Mouse (Mus musculus): ENCODE measurements around the gene Klf2. TPM values are rescaled to one million over a fixed set of nuclear protein-coding genes. Genes with fewer than 3 reads are reported as not detected.

The Klf2 gene
- polyA plus RNA-seq, 1 experiment from 2014 or later, result 6.0 TPM

DNA sequence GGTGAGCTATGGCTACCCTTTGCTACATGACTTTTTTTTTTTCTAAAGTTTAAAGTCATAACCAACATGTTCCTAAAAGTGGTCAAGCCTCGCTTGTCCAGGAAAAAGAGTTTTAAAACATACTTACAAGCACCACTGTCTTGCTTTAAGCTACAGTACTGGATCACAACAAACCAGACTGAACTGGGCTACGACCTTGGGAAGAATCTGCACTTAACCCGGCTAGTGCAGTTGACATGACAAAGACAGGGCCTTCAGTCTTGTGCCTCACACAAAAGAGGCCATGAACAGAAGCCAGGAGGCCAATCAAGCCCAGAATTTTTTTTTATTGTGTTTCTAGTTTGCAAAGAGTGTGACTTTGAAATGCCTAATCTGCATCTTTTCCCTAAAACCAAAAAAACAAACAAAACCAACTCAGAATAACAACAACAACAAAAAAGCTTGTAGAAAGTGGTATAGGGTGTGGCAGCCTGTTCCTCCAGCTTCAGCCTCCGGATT, 15.4 kb downstream of the Klf2 start:
- Histone ChIP-seq H3K4me3 (ENCODE audit: low read depth, low read length) (no peak overlapping the region), H3K4me1 (ENCODE audit: control insufficient read depth, insufficient read depth, low read length) (no peaks in the 10 kb centered on the region), H3K27ac (ENCODE audit: low read depth, low read length) (no peak overlapping the region), H3K9ac (ENCODE audit: low read length) (no peak overlapping the region), H3K27me3 (ENCODE audit: control insufficient read depth, insufficient read depth, low read length) (no peaks in the 10 kb centered on the region), H3K36me3 (ENCODE audit: control insufficient read depth, insufficient read depth, low read length) (no peaks in the 10 kb centered on the region), H3K4me2 (ENCODE audit: low read depth) (no peak overlapping the region), H3K9me3 (ENCODE audit: control insufficient read depth, low read length) (no peaks in the 10 kb centered on the region)
- ATAC-seq (ENCODE audit: insufficient read depth, low FRiP score, low TSS enrichment) (no peak), DNase-seq (ENCODE audit: low spot score) (no peak)
- WGBS, result 79% methylated on average over 4 of the region's 4 CpGs

DNA sequence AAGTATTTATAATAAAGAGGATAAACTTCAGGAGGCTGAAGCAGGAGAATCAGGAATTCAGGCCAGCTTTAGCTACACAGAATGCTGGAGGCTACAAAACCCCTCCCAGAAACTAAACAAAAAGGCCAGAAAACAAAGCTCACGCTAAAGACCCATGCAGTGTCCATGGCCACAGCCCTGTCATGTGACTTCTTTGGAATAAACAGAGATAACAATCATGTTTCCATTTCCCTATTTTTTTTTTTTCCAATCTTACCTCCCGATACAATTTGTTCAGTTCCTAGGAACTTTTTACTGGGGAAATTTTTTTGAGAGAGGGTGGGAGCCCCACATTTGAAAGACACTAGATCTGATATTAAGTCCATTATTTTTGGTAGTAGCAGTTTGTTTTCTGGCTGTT, 17.4 kb downstream of the Klf2 start:
- WGBS, result 83% methylated on average over 2 of the region's 2 CpGs
- peaks cover 6% of the 10 kb centered on the region for H3K36me3 ChIP-seq (ENCODE audit: control insufficient read depth, insufficient read depth, low read length)
- no peak overlapping the region for H3K4me3 ChIP-seq (ENCODE audit: low read depth, low read length)
- no peaks in the 10 kb centered on the region for H3K27me3 ChIP-seq (ENCODE audit: control insufficient read depth, insufficient read depth, low read length)
- H3K9me3 ChIP-seq (ENCODE audit: control insufficient read depth, low read length), result no peaks in the 10 kb centered on the region
- no peak overlapping the region for H3K9ac ChIP-seq (ENCODE audit: low read length)
- ATAC-seq (ENCODE audit: insufficient read depth, low FRiP score, low TSS enrichment) (no peak), DNase-seq (ENCODE audit: low spot score) (no peak)
- no peak overlapping the region for H3K27ac ChIP-seq (ENCODE audit: low read depth, low read length)
- no peaks in the 10 kb centered on the region for H3K4me1 ChIP-seq (ENCODE audit: control insufficient read depth, insufficient read depth, low read length)
- H3K4me2 ChIP-seq (ENCODE audit: low read depth), result no peak overlapping the region

DNA sequence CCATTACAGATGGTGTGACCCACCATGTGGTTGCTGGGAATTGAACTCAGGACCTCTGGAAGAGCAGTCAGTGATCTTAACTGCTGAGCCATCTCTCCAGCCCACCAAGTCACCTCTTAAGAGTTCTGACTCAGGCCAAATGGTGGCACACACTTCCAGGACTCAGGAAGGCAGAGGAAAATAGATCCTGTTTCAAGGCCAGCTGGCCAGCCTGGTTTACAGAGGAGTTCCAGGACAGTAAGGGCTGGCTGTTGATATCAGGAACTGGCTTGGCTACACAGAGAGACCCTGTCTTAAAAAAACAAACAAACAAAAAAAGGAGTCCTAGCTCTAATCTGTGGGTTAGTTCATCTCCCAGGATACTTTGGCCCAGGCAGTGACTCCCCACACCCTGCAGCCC, 18.2 kb downstream of the Klf2 start:
- DNase-seq (ENCODE audit: low spot score) (no peak), ATAC-seq (ENCODE audit: insufficient read depth, low FRiP score, low TSS enrichment) (no peak)
- peaks cover 6% of the 10 kb centered on the region for H3K36me3 ChIP-seq (ENCODE audit: control insufficient read depth, insufficient read depth, low read length)
- H3K4me2 ChIP-seq (ENCODE audit: low read depth), result no peak overlapping the region
- no peak overlapping the region for H3K27ac ChIP-seq (ENCODE audit: low read depth, low read length)
- H3K9me3 ChIP-seq (ENCODE audit: control insufficient read depth, low read length), result no peaks in the 10 kb centered on the region
- H3K4me3 ChIP-seq (ENCODE audit: low read depth, low read length), result no peak overlapping the region
- H3K27me3 ChIP-seq (ENCODE audit: control insufficient read depth, insufficient read depth, low read length), result no peaks in the 10 kb centered on the region
- H3K9ac ChIP-seq (ENCODE audit: low read length), result no peak overlapping the region
- H3K4me1 ChIP-seq (ENCODE audit: control insufficient read depth, insufficient read depth, low read length), result no peaks in the 10 kb centered on the region

DNA sequence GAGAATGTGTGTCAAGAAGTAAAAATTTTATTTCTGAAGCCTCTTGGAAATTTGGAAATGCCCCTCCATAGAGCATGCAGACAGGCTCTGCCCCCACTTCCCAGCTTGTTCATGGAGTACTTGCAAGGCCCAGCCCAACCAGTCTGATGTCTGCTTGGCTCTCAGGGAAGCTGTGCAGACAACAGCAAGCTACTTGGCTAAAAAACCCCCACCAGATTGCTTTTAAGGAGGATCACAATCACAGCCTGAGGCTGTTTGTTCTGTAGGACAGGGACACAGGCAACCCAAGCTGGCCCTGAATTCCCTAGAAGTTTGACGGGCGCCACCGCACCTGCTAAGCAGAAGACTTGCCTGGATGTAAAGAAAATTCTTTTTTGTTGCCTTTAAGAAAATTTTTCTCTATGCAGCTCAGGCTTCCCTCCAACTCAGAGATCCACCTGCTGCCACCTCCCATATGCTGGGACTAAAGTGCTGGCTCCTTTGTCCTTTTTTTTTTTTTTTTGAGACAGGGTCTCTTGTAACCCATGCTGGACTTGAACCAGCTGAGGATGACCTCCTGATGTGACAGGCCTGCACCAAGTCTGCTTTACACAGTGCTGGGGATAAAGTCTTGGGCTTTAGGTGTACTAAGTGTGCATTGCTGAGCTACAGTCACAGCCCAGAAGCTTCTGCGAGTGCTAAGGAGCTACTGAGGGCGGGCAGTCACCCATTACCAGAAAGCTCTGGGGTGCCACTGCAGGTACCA, 23.9 kb downstream of the Klf2 start:
- peaks cover 7% of the 10 kb centered on the region for H3K36me3 ChIP-seq (ENCODE audit: control insufficient read depth, insufficient read depth, low read length)
- H3K4me1 ChIP-seq (ENCODE audit: control insufficient read depth, insufficient read depth, low read length), result no peaks in the 10 kb centered on the region
- DNase-seq (ENCODE audit: low spot score) (no peak), ATAC-seq (ENCODE audit: insufficient read depth, low FRiP score, low TSS enrichment) (no peak)
- no peaks in the 10 kb centered on the region for H3K27me3 ChIP-seq (ENCODE audit: control insufficient read depth, insufficient read depth, low read length)
- no peak overlapping the region for H3K4me3 ChIP-seq (ENCODE audit: low read depth, low read length)
- H3K4me2 ChIP-seq (ENCODE audit: low read depth), result no peak overlapping the region
- WGBS, result 94% methylated on average over 5 of the region's 5 CpGs
- no peaks in the 10 kb centered on the region for H3K9me3 ChIP-seq (ENCODE audit: control insufficient read depth, low read length)
- H3K9ac ChIP-seq (ENCODE audit: low read length), result no peak overlapping the region
- no peak overlapping the region for H3K27ac ChIP-seq (ENCODE audit: low read depth, low read length)

DNA sequence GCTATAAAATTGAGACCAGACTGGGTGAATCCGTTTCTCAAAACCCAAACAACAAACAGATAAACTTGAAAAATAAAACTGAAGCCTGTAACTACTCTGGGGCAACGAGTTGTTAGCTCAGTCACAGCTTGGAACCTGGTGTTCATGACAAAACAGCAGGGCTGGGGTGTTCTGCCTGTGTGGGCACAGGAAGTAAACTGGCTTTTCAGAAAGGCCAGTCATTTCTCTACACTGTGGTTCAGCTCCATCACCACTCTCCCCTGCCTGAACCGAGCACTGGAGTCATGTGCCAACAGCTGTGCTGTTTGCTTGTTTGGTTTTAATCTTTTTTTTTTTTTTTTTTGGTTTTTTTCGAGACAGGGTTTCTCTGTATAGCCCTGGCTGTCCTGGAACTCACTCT, 24.9 kb downstream of the Klf2 start:
- no peaks in the 10 kb centered on the region for H3K27me3 ChIP-seq (ENCODE audit: control insufficient read depth, insufficient read depth, low read length)
- no peak overlapping the region for H3K4me2 ChIP-seq (ENCODE audit: low read depth)
- H3K9me3 ChIP-seq (ENCODE audit: control insufficient read depth, low read length), result no peaks in the 10 kb centered on the region
- DNase-seq (ENCODE audit: low spot score) (no peak), ATAC-seq (ENCODE audit: insufficient read depth, low FRiP score, low TSS enrichment) (no peak)
- WGBS, result 88% methylated on average over 3 of the region's 4 CpGs
- H3K4me1 ChIP-seq (ENCODE audit: control insufficient read depth, insufficient read depth, low read length), result no peaks in the 10 kb centered on the region
- H3K4me3 ChIP-seq (ENCODE audit: low read depth, low read length), result no peak overlapping the region
- H3K27ac ChIP-seq (ENCODE audit: low read depth, low read length), result no peak overlapping the region
- no peak overlapping the region for H3K9ac ChIP-seq (ENCODE audit: low read length)
- peaks cover 9% of the 10 kb centered on the region for H3K36me3 ChIP-seq (ENCODE audit: control insufficient read depth, insufficient read depth, low read length)

DNA sequence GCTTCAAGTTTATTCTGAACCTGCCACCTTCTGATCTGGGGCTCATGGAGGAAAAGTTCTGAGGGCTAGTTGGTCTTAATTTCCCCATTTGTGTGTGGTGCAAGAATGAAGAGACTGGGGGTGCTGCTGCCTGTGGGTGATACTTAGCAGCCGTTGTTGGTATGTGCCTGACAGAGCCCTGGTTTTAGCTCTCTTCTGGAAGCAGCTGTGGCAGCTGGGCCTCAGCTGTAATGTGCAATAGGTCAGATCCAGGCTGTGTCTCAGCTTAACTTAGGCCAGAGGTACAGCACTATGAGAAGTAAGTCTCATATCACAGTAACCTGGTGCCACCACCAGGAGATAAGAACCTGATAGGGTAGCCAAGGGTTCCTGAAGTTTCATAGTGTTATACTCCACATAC, 28.7 kb downstream of the Klf2 start:
- no peak overlapping the region for H3K4me2 ChIP-seq (ENCODE audit: low read depth)
- 95% methylated on average over 1 of the region's 1 CpGs for WGBS

DNA sequence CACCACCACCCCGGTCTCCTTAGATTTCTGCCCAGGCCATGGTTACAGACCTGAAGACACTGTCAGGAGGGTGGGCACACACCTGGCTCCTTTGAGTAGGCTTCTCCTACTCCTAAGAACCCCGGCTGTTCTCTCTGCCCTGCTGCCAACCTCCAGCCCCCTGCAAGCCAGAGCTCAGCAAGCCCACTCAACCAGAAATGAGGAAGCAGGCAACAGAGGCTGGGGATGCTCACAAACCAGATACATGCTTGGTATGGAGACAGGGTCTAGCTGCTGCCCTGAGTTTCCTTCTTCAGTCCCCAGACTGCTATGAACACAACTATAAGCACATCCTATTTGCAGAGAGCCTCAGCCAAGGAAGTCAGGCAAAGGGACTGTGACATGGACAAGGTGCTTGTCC, 29.3 kb downstream of the Klf2 start:
- no peaks in the 10 kb centered on the region for H3K27me3 ChIP-seq (ENCODE audit: control insufficient read depth, insufficient read depth, low read length)
- no peak overlapping the region for H3K4me2 ChIP-seq (ENCODE audit: low read depth)
- peaks cover 5% of the 10 kb centered on the region; the same call in 1 of the 2 replicates for H3K36me3 ChIP-seq (ENCODE audit: control insufficient read depth, insufficient read depth, low read length)
- 100% methylated on average over 2 of the region's 2 CpGs for WGBS
- H3K27ac ChIP-seq (ENCODE audit: low read depth, low read length), result no peak overlapping the region
- no peaks in the 10 kb centered on the region for H3K9me3 ChIP-seq (ENCODE audit: control insufficient read depth, low read length)
- no peaks in the 10 kb centered on the region for H3K4me1 ChIP-seq (ENCODE audit: control insufficient read depth, insufficient read depth, low read length)
- H3K9ac ChIP-seq (ENCODE audit: low read length), result no peak overlapping the region
- no peak for ATAC-seq (ENCODE audit: insufficient read depth, low FRiP score, low TSS enrichment)
- no peak for DNase-seq (ENCODE audit: low spot score)
- H3K4me3 ChIP-seq (ENCODE audit: low read depth, low read length), result no peak overlapping the region

More for the DNA sequence above, 28.7 kb downstream of the Klf2 start:
- Histone ChIP-seq H3K4me3 (ENCODE audit: low read depth, low read length) (no peak overlapping the region), H3K9ac (ENCODE audit: low read length) (no peak overlapping the region), H3K9me3 (ENCODE audit: control insufficient read depth, low read length) (no peaks in the 10 kb centered on the region), H3K27me3 (ENCODE audit: control insufficient read depth, insufficient read depth, low read length) (no peaks in the 10 kb centered on the region), H3K27ac (ENCODE audit: low read depth, low read length) (no peak overlapping the region), H3K4me1 (ENCODE audit: control insufficient read depth, insufficient read depth, low read length) (no peaks in the 10 kb centered on the region), H3K36me3 (ENCODE audit: control insufficient read depth, insufficient read depth, low read length) (peaks cover 4% of the 10 kb centered on the region; the same call in 1 of the 2 replicates)
- ATAC-seq (ENCODE audit: insufficient read depth, low FRiP score, low TSS enrichment) (no peak), DNase-seq (ENCODE audit: low spot score) (no peak)

DNA sequence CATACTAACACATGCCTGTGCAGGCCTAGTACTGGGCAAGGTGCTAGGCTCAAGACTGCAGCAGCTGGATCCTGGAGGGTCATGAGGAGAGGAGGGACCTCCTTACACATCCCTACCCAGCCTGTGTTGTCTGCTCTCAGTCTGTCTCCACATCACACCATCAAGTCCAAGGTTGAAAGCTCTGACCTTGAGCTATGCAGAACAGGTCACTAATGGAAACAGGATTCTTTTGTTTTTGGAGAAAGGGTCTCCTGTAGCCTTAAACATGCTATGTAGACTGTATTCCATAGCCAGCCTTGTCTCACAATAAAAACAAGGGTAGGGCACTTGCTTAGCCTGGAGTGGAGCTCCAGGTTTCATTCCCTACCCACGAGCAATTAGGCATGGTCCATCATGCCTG, 30.1 kb downstream of the Klf2 start:
- WGBS, result 90% methylated on average over 1 of the region's 1 CpGs
- no peak for ATAC-seq (ENCODE audit: insufficient read depth, low FRiP score, low TSS enrichment)

DNA sequence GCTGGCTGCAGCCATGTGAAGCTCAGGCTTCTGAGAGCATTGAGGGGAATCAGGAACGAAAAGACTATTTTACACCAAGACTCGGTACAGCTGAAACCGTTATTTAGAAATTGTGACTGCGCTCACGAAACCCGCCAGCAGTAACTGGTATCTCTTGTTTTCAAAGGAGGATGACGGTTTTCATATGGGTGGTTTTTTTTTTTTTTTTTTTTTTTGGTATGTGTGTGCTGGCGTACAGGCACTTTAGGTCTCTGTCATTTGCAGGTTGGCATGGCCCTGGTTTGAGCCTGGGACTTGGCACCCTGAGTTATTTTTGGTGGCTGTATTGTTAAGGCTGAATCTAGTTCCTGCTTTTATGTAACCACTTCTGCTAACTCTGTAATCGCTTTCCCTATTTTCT, 31.0 kb downstream of the Klf2 start:
- no peak overlapping the region for H3K27ac ChIP-seq (ENCODE audit: low read depth, low read length)

More for the DNA sequence above, 30.1 kb downstream of the Klf2 start:
- Histone ChIP-seq H3K4me1 (ENCODE audit: control insufficient read depth, insufficient read depth, low read length) (no peaks in the 10 kb centered on the region), H3K4me2 (ENCODE audit: low read depth) (no peak overlapping the region), H3K9me3 (ENCODE audit: control insufficient read depth, low read length) (no peaks in the 10 kb centered on the region), H3K27me3 (ENCODE audit: control insufficient read depth, insufficient read depth, low read length) (no peaks in the 10 kb centered on the region), H3K27ac (ENCODE audit: low read depth, low read length) (no peak overlapping the region), H3K4me3 (ENCODE audit: low read depth, low read length) (no peak overlapping the region), H3K36me3 (ENCODE audit: control insufficient read depth, insufficient read depth, low read length) (peaks cover 5% of the 10 kb centered on the region; the same call in 1 of the 2 replicates), H3K9ac (ENCODE audit: low read length) (no peak overlapping the region)
- DNase-seq (ENCODE audit: low spot score), result no peak

More for the DNA sequence above, 31.0 kb downstream of the Klf2 start:
- Histone ChIP-seq H3K9ac (ENCODE audit: low read length) (no peak overlapping the region), H3K4me1 (ENCODE audit: control insufficient read depth, insufficient read depth, low read length) (no peaks in the 10 kb centered on the region), H3K36me3 (ENCODE audit: control insufficient read depth, insufficient read depth, low read length) (peaks cover 5% of the 10 kb centered on the region; the same call in 1 of the 2 replicates), H3K27me3 (ENCODE audit: control insufficient read depth, insufficient read depth, low read length) (no peaks in the 10 kb centered on the region), H3K4me2 (ENCODE audit: low read depth) (no peak overlapping the region), H3K4me3 (ENCODE audit: low read depth, low read length) (no peak overlapping the region), H3K9me3 (ENCODE audit: control insufficient read depth, low read length) (no peaks in the 10 kb centered on the region)
- 94% methylated on average over 9 of the region's 9 CpGs for WGBS
- ATAC-seq (ENCODE audit: insufficient read depth, low FRiP score, low TSS enrichment), result no peak
- DNase-seq (ENCODE audit: low spot score), result no peak

Data from neural tube, embryonic 11.5 days (tissue).